Mouse (Mus musculus) liver, adult 2 months (tissue): ENCODE results near the gene Lama5. TPM values are rescaled to one million over a fixed set of nuclear protein-coding genes. Genes with fewer than 3 reads are reported as not detected.

Source experiments
- DNase-seq: peaks from one replicate; pipeline ENCODE4 v3.0.0-alpha.2; 2011; ENCODE audit warnings: low read depth, low spot score; ENCODE audit errors: extremely low read depth
- H3K27ac ChIP-seq: fragments of 200-500 bp; replicated peaks from 2 replicates; pipeline ENCODE4 v1.5.1; 2012; ENCODE audit warnings: low read depth, mild to moderate bottlenecking, control low read depth, inconsistent platforms, low read length; ENCODE audit not compliant: insufficient read depth
- H3K27me3 ChIP-seq: fragments of 200-500 bp; 2 replicates; pipeline ENCODE4 v1.6.1; 2012; ENCODE audit warnings: mild to moderate bottlenecking, moderate library complexity, low read length, inconsistent platforms; ENCODE audit not compliant: control insufficient read depth, insufficient read depth
- H3K36me3 ChIP-seq: fragments of 200-500 bp; 2 replicates; pipeline ENCODE4 v1.6.1; 2012; ENCODE audit warnings: low read length, inconsistent platforms; ENCODE audit not compliant: control insufficient read depth, insufficient read depth
- H3K4me1 ChIP-seq: fragments of 200-500 bp; 2 replicates; pipeline ENCODE4 v1.6.1; 2011; ENCODE audit warnings: low read length; ENCODE audit not compliant: control insufficient read depth, insufficient read depth
- H3K4me3 ChIP-seq: fragments of 200-500 bp; 2 replicates; pipeline ENCODE4 v1.5.1; 2011; ENCODE audit warnings: low read depth, mild to moderate bottlenecking, control low read depth, low read length, moderate library complexity; ENCODE audit not compliant: insufficient read depth
- H3K79me2 ChIP-seq: fragments of 200-500 bp; 2 replicates; pipeline ENCODE4 v1.6.1; 2012; ENCODE audit warnings: inconsistent platforms, mild to moderate bottlenecking, low read length, moderate library complexity; ENCODE audit not compliant: control insufficient read depth, insufficient read depth
- H3K9ac ChIP-seq: fragments of 200-500 bp; 2 replicates; pipeline ENCODE4 v1.6.1; 2012; ENCODE audit warnings: low read depth, mild to moderate bottlenecking, control low read depth, inconsistent platforms, low read length
- CTCF ChIP-seq: fragments of 200-500 bp; IDR thresholded peaks from 2 replicates; pipeline ENCODE4 v1.5.1; 2011; ENCODE audit warnings: low read depth, low read length, control low read depth
- POLR2A ChIP-seq: fragments of 200-500 bp; IDR thresholded peaks from 2 replicates; pipeline ENCODE4 v1.6.1; 2011; ENCODE audit warnings: low read length, control low read depth; ENCODE audit not compliant: insufficient read depth; ENCODE audit errors: extremely low read depth
- WGBS: fragments of 180-500 bp; shearing (Covaris S2); methylation state at CpG from one replicate; pipeline ENCODE4 v1.1.7; 2018; 5-methylcytosine and 5-hydroxymethylcytosine counted together
- polyA plus RNA-seq: library from polyadenylated mRNA; depleted of rRNA; stranded (reverse); fragments of >200 nt; gene quantifications from 2 replicates; pipeline ENCODE4 v1.2.3, GENCODE M21; 2012
- total RNA-seq: library from RNA; depleted of rRNA; stranded (reverse); fragments of >200 nt; gene quantifications from 2 replicates; pipeline ENCODE4 v1.2.3, GENCODE M21; 2014

The Lama5 gene
- total and polyA plus RNA-seq, 2 experiments, result 0.65 to 4.0 TPM

- H3K27me3 ChIP-seq, result no peaks in the 10 kb centered on the region
- no peaks in the 10 kb centered on the region for H3K79me2 ChIP-seq
- peak overlapping the region; percentile 61 for H3K27ac ChIP-seq
- 64% methylated on average over 5 of the region's 5 CpGs for WGBS
- peaks cover 11% of the 10 kb centered on the region; the same call in 1 of the 2 replicates for H3K4me1 ChIP-seq
- TF ChIP-seq CTCF (no peak), POLR2A (no peak)
- no peak for DNase-seq
- no peak overlapping the region for H3K9ac ChIP-seq
- H3K36me3 ChIP-seq, result no peaks in the 10 kb centered on the region
- H3K4me3 ChIP-seq, result no peak overlapping the region
Measured at GRCm38 (mm10) chr2:180218677-180219076, 7.0 kb downstream of the Lama5 start.

- Histone ChIP-seq H3K27me3 (no peaks in the 10 kb centered on the region), H3K4me1 (peaks cover 11% of the 10 kb centered on the region; the same call in 1 of the 2 replicates), H3K36me3 (no peaks in the 10 kb centered on the region), H3K27ac (peak overlapping the region; percentile 43), H3K79me2 (no peaks in the 10 kb centered on the region), H3K4me3 (no peak overlapping the region), H3K9ac (no peak overlapping the region)
- 58% methylated on average over 3 of the region's 3 CpGs for WGBS
- no peak for TF ChIP-seq POLR2A
- TF ChIP-seq CTCF, result no peak
- no peak for DNase-seq
Measured at GRCm38 (mm10) chr2:180218241-180218640, 7.4 kb downstream of the Lama5 start.

GRCm38 (mm10) chr2:180217587-180217986, 8.1 kb downstream of the Lama5 start:
- Histone ChIP-seq H3K4me3 (no peak overlapping the region), H3K27ac (peak overlapping the region; percentile 43; the same call in 1 of the 2 replicates), H3K9ac (no peak overlapping the region), H3K36me3 (no peaks in the 10 kb centered on the region), H3K4me1 (peaks cover 11% of the 10 kb centered on the region; the same call in 1 of the 2 replicates), H3K79me2 (no peaks in the 10 kb centered on the region), H3K27me3 (no peaks in the 10 kb centered on the region)
- TF ChIP-seq POLR2A, result no peak
- TF ChIP-seq CTCF, result no peak
- 44% methylated on average over 8 of the region's 8 CpGs for WGBS
- DNase-seq, result peak; percentile 68

DNA sequence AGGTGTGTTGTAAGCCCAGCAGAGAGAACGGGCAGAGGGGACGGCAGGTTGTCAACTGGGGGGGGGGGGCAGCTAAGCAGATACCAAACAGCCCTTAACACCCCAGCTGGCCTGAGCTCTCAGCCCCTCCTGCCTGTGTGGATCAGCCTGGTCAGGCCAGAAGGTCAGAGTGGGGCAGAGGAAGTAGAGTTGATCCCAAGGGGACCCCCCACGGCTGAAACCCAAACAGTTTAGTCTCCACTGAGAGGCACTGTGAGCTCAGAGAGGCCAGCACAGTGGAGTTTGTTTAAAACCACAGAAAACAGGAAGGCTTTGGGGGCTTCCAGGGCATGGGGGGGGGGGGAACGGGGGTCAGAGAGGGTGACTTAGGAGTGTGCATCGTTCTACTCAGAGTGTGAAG, 8.7 kb downstream of the Lama5 start:
- Histone ChIP-seq H3K27me3 (no peaks in the 10 kb centered on the region), H3K4me1 (peaks cover 11% of the 10 kb centered on the region; the same call in 1 of the 2 replicates), H3K27ac (no peak overlapping the region), H3K79me2 (no peaks in the 10 kb centered on the region), H3K9ac (no peak overlapping the region), H3K4me3 (no peak overlapping the region), H3K36me3 (no peaks in the 10 kb centered on the region)
- DNase-seq, result no peak
- 64% methylated on average over 5 of the region's 5 CpGs for WGBS
- TF ChIP-seq CTCF (no peak), POLR2A (no peak)

GRCm38 (mm10) chr2:180215951-180216350, 9.7 kb downstream of the Lama5 start:
- no peak overlapping the region for H3K9ac ChIP-seq
- DNase-seq, result no peak
- WGBS, result 86% methylated on average over 6 of the region's 6 CpGs
- no peaks in the 10 kb centered on the region for H3K27me3 ChIP-seq
- no peak for TF ChIP-seq CTCF
- TF ChIP-seq POLR2A, result no peak
- H3K79me2 ChIP-seq, result no peaks in the 10 kb centered on the region
- H3K4me3 ChIP-seq, result no peak overlapping the region
- no peaks in the 10 kb centered on the region for H3K36me3 ChIP-seq
- H3K4me1 ChIP-seq, result peaks cover 11% of the 10 kb centered on the region; the same call in 1 of the 2 replicates
- peak overlapping the region; percentile 13; the same call in 1 of the 2 replicates for H3K27ac ChIP-seq

DNA sequence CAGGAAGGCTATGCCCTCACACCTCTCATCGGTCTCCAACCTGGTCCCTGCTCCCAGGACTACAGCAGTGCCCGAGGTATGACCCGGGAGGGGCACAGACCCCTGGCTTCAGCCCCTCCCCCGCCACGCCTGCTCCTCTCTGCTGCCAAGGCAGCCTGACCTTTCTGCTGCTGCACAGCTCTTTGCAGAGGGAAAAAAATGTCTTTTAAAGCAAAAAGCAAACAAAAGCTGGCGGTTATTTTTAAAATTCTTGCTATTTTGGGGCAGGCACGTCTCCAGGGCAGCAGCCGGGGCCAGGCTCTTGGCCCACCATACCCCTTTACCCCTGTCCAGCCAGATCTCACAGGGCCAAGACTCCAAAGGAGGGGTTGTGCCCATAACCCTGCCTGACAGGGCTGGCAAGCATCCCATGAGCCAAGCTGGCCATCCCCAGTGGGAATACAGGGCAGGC, 10.6 kb downstream of the Lama5 start:
- H3K36me3 ChIP-seq, result no peaks in the 10 kb centered on the region
- DNase-seq, result no peak
- no peak overlapping the region for H3K4me3 ChIP-seq
- H3K4me1 ChIP-seq, result peaks cover 11% of the 10 kb centered on the region; the same call in 1 of the 2 replicates
- no peak overlapping the region for H3K9ac ChIP-seq
- no peak overlapping the region for H3K27ac ChIP-seq
- no peaks in the 10 kb centered on the region for H3K79me2 ChIP-seq
- no peaks in the 10 kb centered on the region for H3K27me3 ChIP-seq
- 49% methylated on average over 8 of the region's 8 CpGs for whole genome bisulfite sequencing
- TF ChIP-seq CTCF (no peak), POLR2A (no peak)
